Mouse (Mus musculus) G1E (cell line): ENCODE results near the gene Ssbp4.

Source experiments
- CTCF ChIP-seq: IDR thresholded peaks from 2 replicates; pipeline ENCODE4 v1.5.1; 2012; ENCODE audit warnings: low read depth, low read length, inconsistent platforms, mixed read lengths
- GATA1 ChIP-seq: IDR thresholded peaks from 2 replicates; pipeline ENCODE4 v1.6.1; 2012; ENCODE audit warnings: borderline replicate concordance, low read length, inconsistent platforms, mixed read lengths
- GATA2 ChIP-seq: IDR thresholded peaks from 2 replicates; pipeline ENCODE4 v1.6.1; 2012; ENCODE audit warnings: low read depth, low read length, inconsistent platforms, borderline replicate concordance
- POLR2AphosphoS5 ChIP-seq: IDR thresholded peaks from 2 replicates; pipeline ENCODE4 v1.6.1; 2012; ENCODE audit warnings: low read depth, low read length, inconsistent platforms; ENCODE audit not compliant: insufficient replicate concordance

- no peak for TF ChIP-seq CTCF
- no peak for TF ChIP-seq GATA2
- TF ChIP-seq POLR2AphosphoS5, result no peak
- no peak for TF ChIP-seq GATA1
Observed at GRCm38 (mm10) chr8:70622220-70622619, 13.5 kb upstream of the Ssbp4 start.
